Mouse (Mus musculus) thymus, postnatal 25 days (tissue): Measurements from ENCODE around the gene Tle4.
A peak's percentile ranks its signal among the peaks of the same experiment; 100 is the strongest.

ENCODE experiments used
- DNase-seq: peaks from one replicate; pipeline ENCODE4 v3.0.0; 2022

Tle4 gene

GRCm38 (mm10) chr19:14590154-14590553 lies 7.7 kb downstream of the Tle4 start:
- DNase-seq, result no peak

- DNase-seq, result peak; percentile 37
Measured at GRCm38 (mm10) chr19:14588221-14589123, 9.4 kb downstream of the Tle4 start.

- no peak for DNase-seq
Measured at GRCm38 (mm10) chr19:14586171-14586570, 11.7 kb downstream of the Tle4 start.

GRCm38 (mm10) chr19:14585731-14586130 lies 12.1 kb downstream of the Tle4 start:
- DNase-seq, result no peak

- no peak for DNase-seq
Measured at GRCm38 (mm10) chr19:14585235-14585634, 12.6 kb downstream of the Tle4 start.

- DNase-seq, result no peak
Measured at GRCm38 (mm10) chr19:14578698-14579097, 19.2 kb downstream of the Tle4 start.

- DNase-seq, result no peak
Measured at GRCm38 (mm10) chr19:14578016-14578415, 19.8 kb downstream of the Tle4 start.

- DNase-seq, result no peak
Measured at GRCm38 (mm10) chr19:14576311-14576710, 21.5 kb downstream of the Tle4 start.

- no peak for DNase-seq
Measured at GRCm38 (mm10) chr19:14568879-14569278, 29.0 kb downstream of the Tle4 start.

- no peak for DNase-seq
Measured at GRCm38 (mm10) chr19:14567081-14567480, 30.8 kb downstream of the Tle4 start.

GRCm38 (mm10) chr19:14566564-14567021 lies 31.3 kb downstream of the Tle4 start:
- no peak for DNase-seq

- DNase-seq, result no peak
Measured at GRCm38 (mm10) chr19:14565424-14566069, 32.3 kb downstream of the Tle4 start.

GRCm38 (mm10) chr19:14563273-14563959 lies 34.4 kb downstream of the Tle4 start:
- DNase-seq, result no peak

- no peak for DNase-seq
Measured at GRCm38 (mm10) chr19:14547871-14548270, 50.0 kb downstream of the Tle4 start.

GRCm38 (mm10) chr19:14547133-14547842 lies 50.6 kb downstream of the Tle4 start:
- no peak for DNase-seq

GRCm38 (mm10) chr19:14545485-14545884 lies 52.4 kb downstream of the Tle4 start:
- DNase-seq, result no peak

GRCm38 (mm10) chr19:14543305-14543704 lies 54.5 kb downstream of the Tle4 start:
- DNase-seq, result no peak

- DNase-seq, result no peak
Measured at GRCm38 (mm10) chr19:14540678-14541077, 57.2 kb downstream of the Tle4 start.

- no peak for DNase-seq
Measured at GRCm38 (mm10) chr19:14536676-14537075, 61.2 kb downstream of the Tle4 start.

GRCm38 (mm10) chr19:14534447-14534846 lies 63.4 kb downstream of the Tle4 start:
- DNase-seq, result no peak

- DNase-seq, result no peak
Measured at GRCm38 (mm10) chr19:14532861-14533260, 65.0 kb downstream of the Tle4 start.

GRCm38 (mm10) chr19:14520098-14520802 lies 77.6 kb downstream of the Tle4 start:
- no peak for DNase-seq
